Mouse (Mus musculus) splenic B cell, adult 2 months (primary cell): ENCODE data around the gene Tcf23.

Experiments
- DNase-seq: peaks from one replicate; pipeline ENCODE4 v3.0.0-alpha.2; 2011; ENCODE audit warnings: low read depth, low spot score
- H3K27me3 ChIP-seq: 2 replicates; pipeline ENCODE4 v1.6.1; 2012; ENCODE audit warnings: mild to moderate bottlenecking, low read length, moderate library complexity, mixed read lengths; ENCODE audit not compliant: control insufficient read depth, poor library complexity, insufficient read depth, severe bottlenecking
- H3K36me3 ChIP-seq: 2 replicates; pipeline ENCODE4 v1.6.1; 2012; ENCODE audit warnings: mild to moderate bottlenecking, low read length, moderate library complexity, mixed read lengths; ENCODE audit not compliant: control insufficient read depth, poor library complexity, insufficient read depth, severe bottlenecking

Gene Tcf23

GRCm38 (mm10) chr5:30959198-30959854 is 9.1 kb upstream of the Tcf23 start:
- H3K36me3 ChIP-seq = peaks cover 3% of the 10 kb centered on the region; the same call in 1 of the 2 replicates
- no peaks in the 10 kb centered on the region for H3K27me3 ChIP-seq
- DNase-seq = no peak

GRCm38 (mm10) chr5:30959966-30960501 is 8.4 kb upstream of the Tcf23 start, which contains the start of gene Preb:
Gene Preb (minus strand): TSS chr5:30960361.
- Histone ChIP-seq H3K36me3 (no peaks in the 10 kb centered on the region; the same call in 1 of the 2 replicates), H3K27me3 (no peaks in the 10 kb centered on the region)
- DNase-seq = peak; percentile 99

GRCm38 (mm10) chr5:30960814-30961213 is 7.6 kb upstream of the Tcf23 start:
- no peak for DNase-seq
- Histone ChIP-seq H3K36me3 (no peaks in the 10 kb centered on the region; the same call in 1 of the 2 replicates), H3K27me3 (no peaks in the 10 kb centered on the region)

- Histone ChIP-seq H3K36me3 (no peaks in the 10 kb centered on the region; the same call in 1 of the 2 replicates), H3K27me3 (no peaks in the 10 kb centered on the region)
- DNase-seq = peak; percentile 81
Measured at GRCm38 (mm10) chr5:30961545-30962505, 6.6 kb upstream of the Tcf23 start.

GRCm38 (mm10) chr5:30963916-30964315 is 4.5 kb upstream of the Tcf23 start:
- no peaks in the 10 kb centered on the region for H3K36me3 ChIP-seq

GRCm38 (mm10) chr5:30966189-30966588 is 2.3 kb upstream of the Tcf23 start:
- no peaks in the 10 kb centered on the region for H3K36me3 ChIP-seq
- H3K27me3 ChIP-seq = no peaks in the 10 kb centered on the region
- DNase-seq = no peak

More at GRCm38 (mm10) chr5:30963916-30964315, 4.5 kb upstream of the Tcf23 start:
- no peak for DNase-seq
- H3K27me3 ChIP-seq = no peaks in the 10 kb centered on the region

GRCm38 (mm10) chr5:30969440-30969839 is 978 bp downstream of the Tcf23 start:
- Histone ChIP-seq H3K27me3 (no peaks in the 10 kb centered on the region), H3K36me3 (no peaks in the 10 kb centered on the region)
- DNase-seq = no peak

GRCm38 (mm10) chr5:30974870-30975656 is 6.6 kb downstream of the Tcf23 start:
- Histone ChIP-seq H3K36me3 (no peaks in the 10 kb centered on the region), H3K27me3 (no peaks in the 10 kb centered on the region)
- DNase-seq = no peak

GRCm38 (mm10) chr5:30982357-30982756 is 13.9 kb downstream of the Tcf23 start:
- DNase-seq = peak; percentile 39
- Histone ChIP-seq H3K27me3 (no peaks in the 10 kb centered on the region), H3K36me3 (no peaks in the 10 kb centered on the region)

GRCm38 (mm10) chr5:30992980-30993676 is 24.7 kb downstream of the Tcf23 start:
- DNase-seq = no peak
- H3K36me3 ChIP-seq = no peaks in the 10 kb centered on the region
- H3K27me3 ChIP-seq = no peaks in the 10 kb centered on the region

- DNase-seq = no peak
- Histone ChIP-seq H3K36me3 (no peaks in the 10 kb centered on the region), H3K27me3 (no peaks in the 10 kb centered on the region)
Measured at GRCm38 (mm10) chr5:30994074-30994473, 25.6 kb downstream of the Tcf23 start.

- no peak for DNase-seq
- H3K36me3 ChIP-seq = no peaks in the 10 kb centered on the region
- H3K27me3 ChIP-seq = no peaks in the 10 kb centered on the region
Measured at GRCm38 (mm10) chr5:30994910-30995635, 26.6 kb downstream of the Tcf23 start.

- Histone ChIP-seq H3K27me3 (no peaks in the 10 kb centered on the region), H3K36me3 (no peaks in the 10 kb centered on the region)
- DNase-seq = peak; percentile 79
Measured at GRCm38 (mm10) chr5:30998306-30998705, 29.8 kb downstream of the Tcf23 start.
